Mouse (Mus musculus) E14TG2a.4 (cell line): ENCODE data around the gene Ube2e1.

ENCODE experiments used
- H3K27me3 ChIP-seq: 2 replicates; pipeline ENCODE4 v1.6.1; 2014; ENCODE audit warnings: low read length, control low read depth; ENCODE audit not compliant: insufficient read depth
- H3K36me3 ChIP-seq: 2 replicates; pipeline ENCODE4 v1.6.1; 2014; ENCODE audit warnings: low read length, control low read depth; ENCODE audit not compliant: insufficient read depth
- H3K4me1 ChIP-seq: replicated peaks from 2 replicates; pipeline ENCODE4 v1.6.1; 2014; ENCODE audit warnings: low read depth, low read length, control low read depth
- H3K4me3 ChIP-seq: replicated peaks from 2 replicates; pipeline ENCODE4 v1.5.1; 2014; ENCODE audit warnings: mild to moderate bottlenecking, low read length
- H3K9me3 ChIP-seq: 2 replicates; pipeline ENCODE4 v1.6.1; 2014; ENCODE audit warnings: low read length, control low read depth
- CTCF ChIP-seq: conservative IDR thresholded peaks from 2 replicates; pipeline ENCODE4 v1.5.1; 2014; ENCODE audit warnings: low read length
- NANOG ChIP-seq: IDR thresholded peaks from 2 replicates; pipeline ENCODE4 v1.6.1; 2014; ENCODE audit warnings: borderline replicate concordance, low read length, mixed read lengths
- POU5F1 ChIP-seq: IDR thresholded peaks from 2 replicates; pipeline ENCODE4 v1.6.1; 2014; ENCODE audit warnings: low read length, borderline replicate concordance

Ube2e1 gene

DNA sequence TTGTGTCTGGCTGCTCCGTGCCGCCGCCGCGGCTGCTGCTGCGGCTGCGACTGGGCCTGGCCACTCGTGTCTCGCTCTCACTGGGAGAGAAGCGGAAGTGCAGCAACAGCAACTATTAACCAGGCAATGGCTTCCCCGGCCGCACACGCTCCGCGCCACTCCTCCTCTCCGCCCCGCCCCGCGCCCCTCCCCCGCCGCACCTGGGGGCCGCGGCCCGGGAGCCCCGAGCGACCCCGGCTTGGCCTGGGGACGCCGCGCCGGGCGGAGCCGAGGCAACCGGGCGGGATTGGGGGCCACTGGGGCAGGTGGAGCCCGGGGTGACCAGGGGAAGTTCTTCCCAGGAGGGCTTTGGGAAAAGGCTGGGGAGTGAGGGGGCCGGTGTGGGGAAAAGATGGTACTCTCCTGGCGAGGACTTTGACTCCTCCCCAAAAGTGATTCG, at the start of gene Ube2e1:
Ube2e1 (minus strand) TSS at position 167 of the 439 bp plus-strand sequence.
- Histone ChIP-seq H3K36me3 (peaks cover 14% of the 10 kb centered on the region), H3K4me1 (peaks cover 18% of the 10 kb centered on the region), H3K4me3 (peak within 1 kb of the TSS; percentile 85), H3K9me3 (no peaks in the 10 kb centered on the region), H3K27me3 (peaks cover 29% of the 10 kb centered on the region)
- TF ChIP-seq CTCF: no peak
- no peak for TF ChIP-seq NANOG
- no peak for TF ChIP-seq POU5F1

DNA sequence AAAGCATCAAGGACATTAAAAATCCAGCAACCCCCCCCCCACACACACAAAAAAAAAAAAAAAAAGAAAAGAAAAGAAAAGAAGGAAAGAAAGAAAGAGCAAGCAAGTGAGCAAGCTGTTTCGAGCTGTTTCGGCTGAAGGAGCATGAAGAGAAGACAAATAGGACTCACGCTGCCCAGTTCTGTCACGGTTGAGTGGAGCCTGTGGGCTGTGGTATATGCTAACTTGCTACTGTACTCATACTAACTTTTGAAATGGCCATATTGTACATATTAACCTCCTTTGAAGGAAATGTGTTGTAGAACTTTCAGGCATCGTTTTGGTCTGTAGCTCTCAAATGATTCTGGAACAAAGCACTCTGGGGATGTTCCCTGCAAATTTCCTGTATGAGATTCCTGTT, 48.2 kb upstream of the Ube2e1 start:
- Histone ChIP-seq H3K27me3 (no peaks in the 10 kb centered on the region), H3K9me3 (no peaks in the 10 kb centered on the region), H3K36me3 (no peaks in the 10 kb centered on the region), H3K4me3 (no peak overlapping the region), H3K4me1 (no peaks in the 10 kb centered on the region)
- TF ChIP-seq NANOG: no peak
- no peak for TF ChIP-seq CTCF
- no peak for TF ChIP-seq POU5F1

DNA sequence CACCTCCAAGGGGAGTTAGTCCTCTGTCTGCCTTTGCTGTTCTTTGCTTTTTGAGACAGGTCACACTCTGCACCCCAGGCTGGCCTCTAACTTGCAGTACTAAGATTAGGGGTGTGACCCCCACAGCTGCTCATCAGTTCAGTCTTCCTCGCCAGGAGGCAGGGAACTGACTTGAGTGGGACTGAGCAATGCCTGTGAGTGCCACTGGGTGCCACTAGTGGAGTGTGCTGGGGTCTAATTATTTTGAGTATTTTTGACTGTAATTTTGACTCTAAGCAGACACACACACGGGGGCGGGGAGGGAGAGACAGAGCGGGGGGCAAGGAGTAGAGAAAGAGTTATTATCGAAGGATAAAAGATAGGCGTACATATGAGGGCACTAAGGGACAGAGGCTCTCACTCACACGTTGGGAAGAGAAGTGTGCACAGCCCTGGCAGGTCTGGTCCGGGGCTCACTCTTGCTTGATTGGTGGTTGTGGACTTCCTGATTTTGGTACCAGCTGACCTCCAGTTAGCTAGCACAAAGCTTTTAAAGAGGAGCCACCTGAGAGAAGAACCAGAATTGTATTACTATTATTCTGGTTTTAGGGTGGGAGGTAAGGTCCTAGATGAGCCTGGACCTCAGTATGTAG, 46.4 kb upstream of the Ube2e1 start:
- Histone ChIP-seq H3K4me1 (no peaks in the 10 kb centered on the region), H3K4me3 (no peak overlapping the region), H3K27me3 (no peaks in the 10 kb centered on the region), H3K9me3 (no peaks in the 10 kb centered on the region), H3K36me3 (no peaks in the 10 kb centered on the region)
- TF ChIP-seq POU5F1: no peak

DNA sequence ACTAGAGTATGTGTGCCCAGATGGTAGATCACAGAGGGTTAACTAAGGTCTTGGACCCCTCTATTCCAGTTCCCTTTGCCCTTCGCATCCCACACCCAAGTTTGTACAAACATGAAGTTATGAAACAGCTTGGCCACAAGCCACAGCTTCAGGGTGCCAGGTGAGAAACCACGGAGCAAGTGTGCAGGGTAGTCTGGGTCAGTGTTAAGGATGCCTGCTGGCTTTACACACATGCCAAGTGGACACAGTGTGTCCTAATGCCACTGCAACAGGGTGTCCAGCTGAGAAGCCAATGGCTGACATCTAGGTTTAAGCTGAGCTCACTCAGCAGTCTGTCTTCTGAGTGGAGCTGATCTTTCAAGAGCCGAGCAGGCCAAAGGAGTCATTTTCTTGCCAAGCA, 44.5 kb upstream of the Ube2e1 start:
- Histone ChIP-seq H3K27me3 (no peaks in the 10 kb centered on the region), H3K4me1 (no peaks in the 10 kb centered on the region), H3K36me3 (no peaks in the 10 kb centered on the region), H3K9me3 (no peaks in the 10 kb centered on the region), H3K4me3 (no peak overlapping the region)
- TF ChIP-seq POU5F1 (no peak), CTCF (no peak), NANOG (no peak)

DNA sequence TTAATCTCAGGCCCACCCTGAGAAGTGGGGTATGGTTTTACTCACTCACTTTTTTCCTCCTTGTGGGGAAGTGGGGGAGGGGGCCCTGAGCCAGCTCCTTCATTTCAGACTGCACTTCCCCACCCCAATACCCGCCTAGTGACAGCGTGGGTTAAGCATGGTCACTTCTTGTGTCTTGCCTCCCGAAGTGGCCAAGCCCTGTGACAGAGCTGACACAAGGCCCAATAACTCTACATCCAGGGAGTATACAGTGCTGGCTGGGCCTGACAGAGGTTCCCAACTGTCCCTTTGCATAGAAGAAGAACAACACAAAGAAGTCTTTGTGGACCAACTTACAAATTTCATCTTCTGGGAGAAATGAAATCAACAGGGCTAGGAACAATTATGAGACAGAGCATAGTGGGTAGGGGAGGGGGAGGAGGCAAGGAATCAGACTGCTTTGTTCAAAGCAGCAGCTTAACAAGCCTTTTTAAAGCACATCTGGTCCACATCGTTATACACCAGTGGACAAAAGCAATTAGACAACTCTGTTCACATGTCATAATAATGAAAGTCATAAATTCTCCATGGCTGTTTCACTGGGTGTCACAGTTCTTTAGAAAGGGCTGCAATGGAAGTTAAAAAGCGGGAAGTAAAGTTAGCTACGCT, 42.2 kb upstream of the Ube2e1 start:
- no peaks in the 10 kb centered on the region for H3K9me3 ChIP-seq
- no peak overlapping the region for H3K4me3 ChIP-seq
- TF ChIP-seq CTCF (no peak), POU5F1 (no peak), NANOG (no peak)
- H3K27me3 ChIP-seq: no peaks in the 10 kb centered on the region
- H3K36me3 ChIP-seq: no peaks in the 10 kb centered on the region
- no peaks in the 10 kb centered on the region for H3K4me1 ChIP-seq

DNA sequence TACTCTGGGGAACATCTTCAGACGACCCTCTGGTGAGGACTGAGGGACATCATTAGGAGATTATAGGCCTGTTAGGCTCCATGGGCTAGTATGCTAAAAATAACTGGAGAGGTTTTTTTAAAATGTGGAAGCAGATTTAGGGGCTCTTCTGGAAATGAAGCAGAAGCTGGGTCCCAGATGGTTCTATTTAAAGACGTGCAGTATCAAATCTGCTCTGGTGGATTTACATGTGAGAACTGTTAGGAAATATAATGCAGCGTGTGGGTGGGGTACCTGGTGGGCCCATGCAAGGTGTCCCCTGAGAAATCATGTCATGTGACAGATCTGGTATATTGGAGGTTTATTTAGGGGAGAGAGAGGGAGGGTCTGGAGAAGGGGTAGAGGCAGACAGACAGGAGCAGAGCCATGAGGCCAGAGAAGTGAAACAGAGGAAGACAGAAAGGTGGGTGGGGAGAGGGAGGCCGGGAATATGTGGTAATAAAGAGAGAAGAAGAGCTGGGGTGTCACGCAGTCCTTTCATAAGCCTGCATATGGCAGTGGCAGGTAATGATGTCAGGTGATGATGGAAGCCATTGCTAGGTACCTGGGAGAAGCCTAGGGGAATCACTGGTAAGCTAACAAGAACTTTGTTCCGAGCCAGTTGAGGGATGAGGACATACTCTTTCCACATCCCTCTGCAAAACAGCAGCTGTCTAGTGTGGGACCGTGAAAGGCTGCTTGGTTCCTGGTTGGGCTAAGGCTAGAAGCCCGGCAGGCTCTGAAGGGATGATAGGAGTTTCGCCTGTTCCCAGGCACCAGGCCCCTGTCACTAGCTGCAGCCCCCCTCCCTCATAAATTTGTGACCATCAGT, 41.3 kb upstream of the Ube2e1 start:
- no peaks in the 10 kb centered on the region for H3K27me3 ChIP-seq
- no peaks in the 10 kb centered on the region for H3K9me3 ChIP-seq
- no peaks in the 10 kb centered on the region for H3K36me3 ChIP-seq
- no peaks in the 10 kb centered on the region for H3K4me1 ChIP-seq
- TF ChIP-seq CTCF: no peak
- TF ChIP-seq POU5F1: no peak
- TF ChIP-seq NANOG: no peak
- no peak overlapping the region for H3K4me3 ChIP-seq

DNA sequence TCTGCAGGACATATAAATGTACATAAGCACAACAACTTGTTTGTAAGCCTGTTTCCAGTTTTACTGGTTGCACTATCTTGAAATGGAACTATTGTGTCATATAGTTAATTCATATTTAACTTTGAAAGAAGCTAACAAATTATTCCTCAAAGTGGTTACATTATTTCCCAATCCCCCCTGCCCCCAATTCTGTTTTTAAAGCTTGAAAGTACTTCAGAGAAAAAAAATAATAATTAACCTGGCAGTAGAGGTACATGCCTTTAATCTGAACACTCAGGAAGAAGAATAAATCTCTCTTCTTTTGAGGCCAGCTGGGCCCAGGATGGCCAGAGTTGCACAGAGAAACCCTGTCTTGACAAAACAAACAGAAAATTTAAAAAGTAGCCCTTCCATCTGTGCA, 37.4 kb upstream of the Ube2e1 start:
- H3K36me3 ChIP-seq: no peaks in the 10 kb centered on the region
- no peaks in the 10 kb centered on the region for H3K27me3 ChIP-seq
- H3K9me3 ChIP-seq: no peaks in the 10 kb centered on the region
- no peak overlapping the region for H3K4me3 ChIP-seq
- no peaks in the 10 kb centered on the region for H3K4me1 ChIP-seq
- TF ChIP-seq CTCF: no peak
- no peak for TF ChIP-seq POU5F1
- TF ChIP-seq NANOG: no peak

DNA sequence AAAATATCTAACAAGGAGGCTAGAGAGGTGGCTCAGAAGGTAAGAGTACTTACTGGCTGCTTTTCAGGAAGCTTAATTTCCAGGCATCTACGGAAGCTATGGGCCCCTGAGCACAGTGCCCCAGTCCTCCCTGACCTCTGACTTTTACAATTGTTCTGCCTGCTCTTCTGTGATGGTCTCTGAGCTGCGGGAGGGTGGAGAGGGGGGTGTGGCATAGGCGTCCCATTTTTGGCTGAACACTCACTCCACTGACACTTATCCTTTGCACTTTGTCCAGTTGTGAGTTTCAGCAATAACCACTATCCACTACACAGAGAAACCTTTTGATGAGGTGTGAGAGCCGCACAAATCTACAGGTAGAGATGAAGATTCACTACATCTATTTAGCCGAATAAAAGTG, 35.4 kb upstream of the Ube2e1 start:
- Histone ChIP-seq H3K4me1 (no peaks in the 10 kb centered on the region), H3K4me3 (no peak overlapping the region), H3K9me3 (no peaks in the 10 kb centered on the region), H3K27me3 (no peaks in the 10 kb centered on the region), H3K36me3 (no peaks in the 10 kb centered on the region)
- TF ChIP-seq NANOG: no peak
- TF ChIP-seq CTCF: no peak
- TF ChIP-seq POU5F1: no peak

DNA sequence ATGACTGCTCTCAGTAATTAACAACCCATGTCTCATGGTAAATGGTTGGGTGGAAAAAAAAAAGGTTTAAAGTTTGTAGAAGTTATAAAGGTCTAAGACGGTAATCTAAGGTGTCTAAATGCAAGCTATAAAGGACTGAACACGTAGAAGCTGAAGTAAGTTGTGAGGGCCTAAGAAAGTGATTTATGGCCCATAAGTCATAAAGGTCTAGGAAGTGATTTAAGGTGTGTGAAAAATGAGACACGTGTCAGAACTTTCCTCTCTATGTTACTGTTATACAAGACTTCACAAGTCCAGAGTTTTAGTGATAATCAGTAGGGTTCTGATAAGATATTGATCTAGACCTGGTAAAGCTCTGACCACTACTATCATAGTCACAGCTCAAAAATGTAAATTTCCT, 32.7 kb upstream of the Ube2e1 start:
- Histone ChIP-seq H3K4me3 (no peak overlapping the region), H3K9me3 (no peaks in the 10 kb centered on the region), H3K27me3 (no peaks in the 10 kb centered on the region), H3K4me1 (peaks cover 8% of the 10 kb centered on the region; the same call in 1 of the 2 replicates), H3K36me3 (no peaks in the 10 kb centered on the region)
- TF ChIP-seq POU5F1 (no peak), CTCF (no peak), NANOG (no peak)
